Mouse (Mus musculus) liver, adult 2 months (tissue): ENCODE results near the gene Chn2. TPM values are rescaled to one million over a fixed set of nuclear protein-coding genes. Genes with fewer than 3 reads are reported as not detected.

Experiments used
- DNase-seq: peaks from one replicate; pipeline ENCODE4 v3.0.0-alpha.2; 2011; ENCODE audit warnings: low read depth, low spot score; ENCODE audit errors: extremely low read depth
- H3K27ac ChIP-seq: fragments of 200-500 bp; replicated peaks from 2 replicates; pipeline ENCODE4 v1.5.1; 2012; ENCODE audit warnings: low read depth, mild to moderate bottlenecking, control low read depth, inconsistent platforms, low read length; ENCODE audit not compliant: insufficient read depth
- H3K27me3 ChIP-seq: fragments of 200-500 bp; 2 replicates; pipeline ENCODE4 v1.6.1; 2012; ENCODE audit warnings: mild to moderate bottlenecking, moderate library complexity, low read length, inconsistent platforms; ENCODE audit not compliant: control insufficient read depth, insufficient read depth
- H3K36me3 ChIP-seq: fragments of 200-500 bp; 2 replicates; pipeline ENCODE4 v1.6.1; 2012; ENCODE audit warnings: low read length, inconsistent platforms; ENCODE audit not compliant: control insufficient read depth, insufficient read depth
- H3K4me1 ChIP-seq: fragments of 200-500 bp; 2 replicates; pipeline ENCODE4 v1.6.1; 2011; ENCODE audit warnings: low read length; ENCODE audit not compliant: control insufficient read depth, insufficient read depth
- H3K4me3 ChIP-seq: fragments of 200-500 bp; 2 replicates; pipeline ENCODE4 v1.5.1; 2011; ENCODE audit warnings: low read depth, mild to moderate bottlenecking, control low read depth, low read length, moderate library complexity; ENCODE audit not compliant: insufficient read depth
- H3K79me2 ChIP-seq: fragments of 200-500 bp; 2 replicates; pipeline ENCODE4 v1.6.1; 2012; ENCODE audit warnings: inconsistent platforms, mild to moderate bottlenecking, low read length, moderate library complexity; ENCODE audit not compliant: control insufficient read depth, insufficient read depth
- H3K9ac ChIP-seq: fragments of 200-500 bp; 2 replicates; pipeline ENCODE4 v1.6.1; 2012; ENCODE audit warnings: low read depth, mild to moderate bottlenecking, control low read depth, inconsistent platforms, low read length
- CTCF ChIP-seq: fragments of 200-500 bp; IDR thresholded peaks from 2 replicates; pipeline ENCODE4 v1.5.1; 2011; ENCODE audit warnings: low read depth, low read length, control low read depth
- POLR2A ChIP-seq: fragments of 200-500 bp; IDR thresholded peaks from 2 replicates; pipeline ENCODE4 v1.6.1; 2011; ENCODE audit warnings: low read length, control low read depth; ENCODE audit not compliant: insufficient read depth; ENCODE audit errors: extremely low read depth
- WGBS: fragments of 180-500 bp; shearing (Covaris S2); methylation state at CpG from one replicate; pipeline ENCODE4 v1.1.7; 2018; 5-methylcytosine and 5-hydroxymethylcytosine counted together
- polyA plus RNA-seq: library from polyadenylated mRNA; depleted of rRNA; stranded (reverse); fragments of >200 nt; gene quantifications from 2 replicates; pipeline ENCODE4 v1.2.3, GENCODE M21; 2012
- total RNA-seq: library from RNA; depleted of rRNA; stranded (reverse); fragments of >200 nt; gene quantifications from 2 replicates; pipeline ENCODE4 v1.2.3, GENCODE M21; 2014

Chn2 gene
- total and polyA plus RNA-seq, 2 experiments, result 37.3 to 46.2 TPM

- Histone ChIP-seq H3K27ac (no peak overlapping the region), H3K4me3 (no peak overlapping the region), H3K79me2 (peaks cover 23% of the 10 kb centered on the region), H3K36me3 (no peaks in the 10 kb centered on the region), H3K27me3 (no peaks in the 10 kb centered on the region), H3K9ac (no peak overlapping the region), H3K4me1 (peaks cover 12% of the 10 kb centered on the region)
- TF ChIP-seq POLR2A, result no peak
- no peak for TF ChIP-seq CTCF
- 97% methylated on average over 1 of the region's 1 CpGs for WGBS
- no peak for DNase-seq
Measured at GRCm38 (mm10) chr6:54132576-54132975, 93.2 kb downstream of the Chn2 start.

GRCm38 (mm10) chr6:54133231-54133630 lies 93.9 kb downstream of the Chn2 start:
- Histone ChIP-seq H3K79me2 (peaks cover 24% of the 10 kb centered on the region), H3K4me3 (no peak overlapping the region), H3K27ac (no peak overlapping the region), H3K36me3 (no peaks in the 10 kb centered on the region), H3K4me1 (peaks cover 12% of the 10 kb centered on the region), H3K9ac (no peak overlapping the region), H3K27me3 (no peaks in the 10 kb centered on the region)
- DNase-seq, result no peak
- TF ChIP-seq POLR2A (no peak), CTCF (no peak)
- WGBS, result 96% methylated on average over 5 of the region's 5 CpGs

GRCm38 (mm10) chr6:54138157-54138556 lies 98.8 kb downstream of the Chn2 start:
- Histone ChIP-seq H3K9ac (no peak overlapping the region), H3K79me2 (peaks cover 33% of the 10 kb centered on the region), H3K36me3 (no peaks in the 10 kb centered on the region), H3K27me3 (no peaks in the 10 kb centered on the region), H3K4me1 (peaks cover 7% of the 10 kb centered on the region), H3K4me3 (no peak overlapping the region), H3K27ac (no peak overlapping the region)
- WGBS, result 94% methylated on average over 9 of the region's 9 CpGs
- DNase-seq, result no peak
- TF ChIP-seq POLR2A, result no peak
- no peak for TF ChIP-seq CTCF

GRCm38 (mm10) chr6:54140488-54140887 lies 101.1 kb downstream of the Chn2 start:
- peak; percentile 89 for DNase-seq
- 26% methylated on average over 4 of the region's 4 CpGs for WGBS
- peaks cover 7% of the 10 kb centered on the region for H3K4me1 ChIP-seq
- H3K4me3 ChIP-seq, result no peak overlapping the region
- no peak for TF ChIP-seq CTCF
- TF ChIP-seq POLR2A, result no peak
- peaks cover 29% of the 10 kb centered on the region for H3K79me2 ChIP-seq
- H3K27me3 ChIP-seq, result no peaks in the 10 kb centered on the region
- no peak overlapping the region for H3K27ac ChIP-seq
- H3K9ac ChIP-seq, result no peak overlapping the region
- no peaks in the 10 kb centered on the region for H3K36me3 ChIP-seq

- Histone ChIP-seq H3K36me3 (no peaks in the 10 kb centered on the region), H3K4me1 (peaks cover 7% of the 10 kb centered on the region), H3K27me3 (no peaks in the 10 kb centered on the region), H3K9ac (no peak overlapping the region), H3K4me3 (no peak overlapping the region), H3K79me2 (peaks cover 25% of the 10 kb centered on the region), H3K27ac (no peak overlapping the region)
- TF ChIP-seq CTCF (no peak), POLR2A (no peak)
- WGBS, result 90% methylated on average over 3 of the region's 3 CpGs
- DNase-seq, result no peak
Measured at GRCm38 (mm10) chr6:54141165-54141564, 101.8 kb downstream of the Chn2 start.

- H3K79me2 ChIP-seq, result peaks cover 19% of the 10 kb centered on the region; the same call in 1 of the 2 replicates
- H3K27me3 ChIP-seq, result no peaks in the 10 kb centered on the region
- H3K4me1 ChIP-seq, result peaks cover 7% of the 10 kb centered on the region
- H3K9ac ChIP-seq, result no peak overlapping the region
- no peak for TF ChIP-seq POLR2A
- no peak for DNase-seq
- H3K27ac ChIP-seq, result no peak overlapping the region
- H3K4me3 ChIP-seq, result no peak overlapping the region
- no peaks in the 10 kb centered on the region for H3K36me3 ChIP-seq
- 85% methylated on average over 11 of the region's 11 CpGs for WGBS
Measured at GRCm38 (mm10) chr6:54142848-54143651, 103.7 kb downstream of the Chn2 start.
